Mouse (Mus musculus) adrenal gland, postnatal 25 days (tissue): ENCODE results near the gene 2900026A02Rik. TPM values are rescaled to one million over a fixed set of nuclear protein-coding genes. Genes with fewer than 3 reads are reported as not detected.
A peak's percentile ranks its signal among the peaks of the same experiment; 100 is the strongest.

ENCODE experiments used
- DNase-seq: peaks from one replicate; pipeline ENCODE4 v3.0.0; 2021; ENCODE audit warnings: mixed read lengths
- long read RNA-seq: library from polyadenylated mRNA; stranded (forward); transcript quantifications from one replicate; pipeline ENCODE4 v2.0.0, GENCODE M21; 2021
- total RNA-seq: library from RNA; stranded (reverse); gene quantifications from 2 replicates; pipeline ENCODE4 v1.2.3, GENCODE M21; 2021

The 2900026A02Rik gene
- 12.6 and 17.8 TPM in 2 replicates for total RNA-seq
- long read RNA-seq, full-length matches to known transcripts: 3 of 15 reads
- long read RNA-seq, partial matches to known transcripts: 3 of 15 reads
- long read RNA-seq, other reads (novel, unspliced or antisense): 9 of 15 reads

- peak; percentile 86 for DNase-seq
These were observed at the start of gene 2900026A02Rik for GRCm38 (mm10) chr5:113221147-113221865. 2900026A02Rik (minus strand) TSS chr5:113221236.

- DNase-seq: no peak
These were observed 49.0 kb upstream of the 2900026A02Rik start for GRCm38 (mm10) chr5:113270043-113270442.

- no peak for DNase-seq
These were observed 47.2 kb upstream of the 2900026A02Rik start for GRCm38 (mm10) chr5:113268246-113268645.

GRCm38 (mm10) chr5:113265637-113266036 lies 44.6 kb upstream of the 2900026A02Rik start:
- no peak for DNase-seq

- no peak for DNase-seq
These were observed 29.8 kb upstream of the 2900026A02Rik start for GRCm38 (mm10) chr5:113250806-113251205.

- no peak for DNase-seq
These were observed 28.4 kb upstream of the 2900026A02Rik start for GRCm38 (mm10) chr5:113249263-113249930.

GRCm38 (mm10) chr5:113230196-113230595 lies 9.2 kb upstream of the 2900026A02Rik start:
- no peak for DNase-seq

- peak; percentile 84 for DNase-seq
These were observed 5.6 kb upstream of the 2900026A02Rik start, which contains the start of gene Tmem211 for GRCm38 (mm10) chr5:113226632-113227102. Tmem211 (plus strand) TSS chr5:113226909.

GRCm38 (mm10) chr5:113225686-113226435 lies 4.8 kb upstream of the 2900026A02Rik start:
- no peak for DNase-seq

GRCm38 (mm10) chr5:113225271-113225670 lies 4.2 kb upstream of the 2900026A02Rik start:
- no peak for DNase-seq

GRCm38 (mm10) chr5:113223888-113224287 lies 2.9 kb upstream of the 2900026A02Rik start:
- no peak for DNase-seq

- no peak for DNase-seq
These were observed 471 bp downstream of the 2900026A02Rik start for GRCm38 (mm10) chr5:113220383-113221146.

- no peak for DNase-seq
These were observed 1.2 kb downstream of the 2900026A02Rik start for GRCm38 (mm10) chr5:113219876-113220275.

GRCm38 (mm10) chr5:113219450-113219849 lies 1.6 kb downstream of the 2900026A02Rik start:
- DNase-seq: no peak

GRCm38 (mm10) chr5:113218617-113219235 lies 2.3 kb downstream of the 2900026A02Rik start:
- no peak for DNase-seq

- no peak for DNase-seq
These were observed 4.0 kb downstream of the 2900026A02Rik start for GRCm38 (mm10) chr5:113217076-113217475.

- DNase-seq: no peak
These were observed 4.6 kb downstream of the 2900026A02Rik start for GRCm38 (mm10) chr5:113216328-113216960.

GRCm38 (mm10) chr5:113215610-113216011 lies 5.4 kb downstream of the 2900026A02Rik start:
- no peak for DNase-seq

- DNase-seq: peak; percentile 48
These were observed 6.6 kb downstream of the 2900026A02Rik start for GRCm38 (mm10) chr5:113214455-113214854.

- DNase-seq: no peak
These were observed 7.0 kb downstream of the 2900026A02Rik start for GRCm38 (mm10) chr5:113214041-113214440.
